Mouse (Mus musculus) left cerebral cortex, adult 8-10 months (tissue): ENCODE data around the gene Hspb9. TPM values are rescaled to one million over a fixed set of nuclear protein-coding genes. Genes with fewer than 3 reads are reported as not detected.

Experiments used
- DNase-seq, 2 experiments: peaks; one replicate each; pipeline ENCODE4 v3.0.0; 2022; ENCODE audit warnings: low spot score in 2 of 2
- total RNA-seq, 4 experiments: library from RNA; stranded (reverse); gene quantifications; 2 replicates each; pipeline ENCODE4 v1.2.4; 2022

The Hspb9 gene
- total RNA-seq, 4 experiments from 2014 or later: not detected

DNA sequence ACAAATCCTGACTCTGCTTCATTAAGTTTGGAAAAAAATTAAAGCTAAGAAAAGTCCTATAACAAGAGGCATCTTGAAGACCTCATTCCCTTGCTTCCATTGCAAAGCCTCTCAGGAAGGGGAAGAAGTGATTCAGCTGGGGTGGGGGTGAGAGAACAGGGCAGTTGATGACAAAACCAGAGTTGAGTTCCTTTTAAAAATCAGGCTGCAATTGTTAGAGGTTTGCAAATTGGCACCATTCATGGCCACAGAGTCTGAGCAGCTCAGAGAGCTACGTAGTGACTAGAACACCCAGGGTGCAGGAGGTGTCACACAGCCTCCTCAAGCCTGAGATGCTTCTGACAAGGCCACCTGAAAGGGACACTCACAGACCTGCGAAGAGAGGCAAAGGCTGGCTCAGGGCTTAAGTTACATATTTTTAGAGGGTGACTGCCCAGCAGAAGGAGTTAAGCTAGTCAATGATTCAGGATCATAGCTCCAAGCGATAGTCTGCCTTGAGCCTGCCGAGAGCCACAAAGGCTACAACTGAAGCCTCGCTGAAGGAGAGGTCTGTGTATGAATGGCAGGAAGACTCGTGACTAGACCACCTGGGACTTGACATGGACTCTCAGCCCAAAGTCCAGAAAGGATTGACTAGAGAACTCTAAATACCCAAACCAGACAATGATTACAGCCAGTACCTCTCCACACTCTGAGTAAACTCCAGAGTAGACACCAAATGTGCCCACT is 17.0 kb downstream of the Hspb9 start:
- DNase-seq: no peak

DNA sequence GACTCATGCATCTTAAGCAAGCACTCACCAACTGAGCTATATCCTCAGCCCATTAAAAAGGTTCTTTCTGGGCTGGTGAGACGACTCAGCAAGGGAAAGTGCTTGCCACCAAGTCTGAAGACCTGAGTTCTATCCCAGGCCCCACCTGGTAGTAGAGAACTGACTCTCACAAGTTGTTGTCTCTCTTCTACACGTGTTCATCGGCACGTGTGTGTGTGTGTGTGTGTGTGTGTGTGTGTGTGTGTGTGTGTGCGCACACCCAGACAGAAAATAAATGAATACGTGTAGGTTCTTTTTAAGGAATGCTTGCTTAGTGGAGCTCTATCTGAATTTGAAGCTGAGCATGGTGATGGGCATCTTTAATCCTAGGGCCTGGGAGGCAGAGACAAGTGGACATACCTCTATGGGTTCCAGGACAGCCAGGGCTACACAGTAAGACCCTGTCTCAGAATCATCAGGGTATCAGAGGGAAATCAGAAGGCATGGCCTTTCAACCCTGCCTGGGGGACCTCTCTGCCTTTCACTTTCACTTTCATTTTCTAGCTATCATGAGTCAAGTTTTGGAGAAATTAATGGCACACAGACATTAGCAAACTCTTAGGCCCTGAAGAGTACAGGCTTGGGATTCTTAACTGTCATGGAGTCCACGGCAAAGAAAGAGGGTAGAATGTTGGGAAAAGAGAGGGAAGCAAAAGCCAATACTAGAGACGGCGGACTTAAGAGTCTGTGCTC is 21.6 kb downstream of the Hspb9 start:
- DNase-seq: no peak

DNA sequence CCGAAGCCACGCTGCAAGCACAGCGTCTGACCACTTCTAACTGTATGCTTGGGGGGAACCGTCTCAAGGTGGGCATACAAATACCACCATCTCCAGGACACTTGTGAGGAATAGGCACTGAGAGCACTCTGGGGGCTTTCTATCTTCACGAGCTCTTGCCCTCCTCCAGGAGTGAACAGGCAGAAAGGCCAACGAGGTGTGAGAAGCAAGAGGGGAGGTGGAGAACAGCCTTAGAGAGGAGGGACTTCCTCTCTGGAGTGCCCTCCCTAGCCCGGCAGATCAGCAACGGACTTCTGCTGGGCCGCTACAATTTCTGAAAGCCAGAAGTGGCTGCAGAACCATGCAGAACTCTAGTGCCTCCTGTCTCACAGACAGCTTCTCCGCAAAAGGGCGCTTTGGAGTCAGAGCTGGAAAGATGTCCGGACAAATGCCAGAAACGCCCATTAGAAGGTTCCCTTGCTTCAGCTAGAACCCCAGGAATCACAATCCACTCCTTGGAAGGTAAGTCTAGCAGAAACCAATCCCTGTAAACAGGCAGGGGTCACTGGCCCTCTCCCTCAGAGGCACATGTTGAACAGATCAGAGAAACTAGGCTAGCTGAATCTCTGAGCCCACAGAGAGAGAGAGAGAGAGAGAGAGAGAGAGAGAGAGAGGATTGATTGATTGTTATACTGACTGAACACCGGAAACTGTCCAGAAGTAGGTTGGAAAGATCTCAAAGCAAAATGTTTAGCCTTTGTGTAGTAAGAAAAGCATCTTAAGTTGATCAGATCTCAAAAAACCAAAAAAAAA is 22.5 kb downstream of the Hspb9 start:
- DNase-seq: no peak

DNA sequence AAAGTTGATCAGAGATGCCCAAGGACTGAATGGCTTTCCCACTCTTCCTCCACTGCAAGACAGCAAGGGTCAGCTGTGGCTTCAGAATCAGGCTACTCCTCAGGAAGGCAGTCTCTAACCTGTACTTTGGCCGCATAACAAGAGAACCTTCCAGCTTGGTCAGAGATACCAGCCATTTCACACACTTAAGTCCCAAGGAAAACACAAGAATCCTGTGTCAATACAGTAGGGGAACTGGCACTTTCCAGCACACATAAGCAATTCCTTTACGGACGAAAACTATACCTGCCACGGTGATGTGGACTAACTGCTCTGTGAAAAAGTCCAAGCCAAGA is 23.1 kb downstream of the Hspb9 start:
- no peak for DNase-seq

DNA sequence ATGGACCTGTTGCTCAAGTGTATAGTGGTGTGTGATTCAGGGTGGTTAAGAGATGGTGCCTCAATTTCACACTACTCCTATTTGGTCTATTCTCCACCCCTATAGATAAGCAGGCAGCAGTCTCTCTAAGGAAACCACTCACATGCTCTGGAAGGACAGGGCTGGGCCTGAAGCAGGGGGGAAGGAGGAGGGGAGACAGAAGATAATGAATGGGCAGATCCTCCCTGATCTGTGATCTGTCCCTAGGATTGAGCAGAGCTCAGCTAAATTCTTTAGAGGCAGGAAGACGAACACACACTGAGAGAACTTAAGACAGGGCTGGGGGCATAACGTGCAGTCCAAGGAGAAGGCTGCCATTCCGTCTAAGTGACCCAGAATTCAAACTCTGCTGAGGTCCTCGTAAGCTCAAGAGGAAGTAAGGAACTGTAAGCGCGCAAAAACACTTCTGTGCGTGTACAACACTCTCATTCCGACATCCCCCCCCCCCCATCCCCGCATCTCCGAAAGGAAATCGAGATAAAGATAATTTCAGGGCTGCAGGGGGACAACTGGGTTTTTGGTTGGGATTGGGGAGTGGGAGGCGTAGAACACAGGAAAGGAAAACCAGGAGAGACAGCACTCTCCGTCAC is 23.6 kb downstream of the Hspb9 start:
- DNase-seq: no peak

DNA sequence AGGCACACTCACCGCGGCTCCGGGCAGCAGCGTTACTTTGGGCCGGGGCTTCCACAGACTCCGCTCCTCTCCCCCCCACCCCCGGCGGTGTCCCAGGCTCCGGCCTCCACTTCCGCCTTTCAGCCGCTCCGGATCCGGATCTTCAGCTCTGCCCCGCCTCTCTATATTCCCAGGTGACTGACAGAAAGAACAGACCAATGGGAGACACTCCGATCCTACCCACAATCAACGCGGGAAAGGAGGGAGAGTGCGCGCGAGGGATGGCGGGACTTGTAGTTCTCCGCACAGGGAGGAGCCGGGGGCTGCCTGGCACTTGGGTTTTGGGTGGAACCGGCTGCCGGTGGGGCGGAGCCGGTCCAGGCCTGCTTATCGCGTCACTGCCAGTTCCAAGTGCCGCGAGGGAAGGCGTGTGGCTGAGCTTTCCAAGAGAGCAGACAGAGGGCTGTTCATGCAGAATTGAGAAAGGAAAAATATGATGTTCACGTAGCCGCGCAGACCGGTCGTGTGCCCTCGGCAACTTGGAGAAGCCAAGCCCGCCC is 24.5 kb downstream of the Hspb9 start, which contains the start of gene Rab5c:
Gene Rab5c (minus strand): TSS at position 150 of the 539 bp plus-strand sequence.
- peak; percentile 95 to 99 for DNase-seq

DNA sequence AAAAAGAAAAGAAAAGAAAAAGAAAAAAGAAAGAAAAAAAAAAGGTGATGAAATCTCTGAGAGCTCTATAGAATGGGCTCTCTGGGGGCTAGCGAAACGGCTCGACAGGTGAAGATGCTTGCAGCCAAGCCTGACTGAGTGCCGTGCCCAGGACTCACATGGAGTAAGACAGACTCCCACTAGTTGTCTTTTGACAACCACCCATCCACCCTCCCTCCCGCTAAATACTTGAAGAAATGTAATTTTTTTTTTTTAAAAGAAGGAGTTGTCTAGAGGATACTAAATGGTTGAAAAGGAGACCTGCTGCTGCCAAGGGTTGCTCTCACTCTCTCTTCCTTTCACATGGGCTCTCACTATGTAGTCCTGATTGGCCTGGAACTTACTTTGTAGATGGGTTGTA is 25.1 kb downstream of the Hspb9 start:
- no peak for DNase-seq

DNA sequence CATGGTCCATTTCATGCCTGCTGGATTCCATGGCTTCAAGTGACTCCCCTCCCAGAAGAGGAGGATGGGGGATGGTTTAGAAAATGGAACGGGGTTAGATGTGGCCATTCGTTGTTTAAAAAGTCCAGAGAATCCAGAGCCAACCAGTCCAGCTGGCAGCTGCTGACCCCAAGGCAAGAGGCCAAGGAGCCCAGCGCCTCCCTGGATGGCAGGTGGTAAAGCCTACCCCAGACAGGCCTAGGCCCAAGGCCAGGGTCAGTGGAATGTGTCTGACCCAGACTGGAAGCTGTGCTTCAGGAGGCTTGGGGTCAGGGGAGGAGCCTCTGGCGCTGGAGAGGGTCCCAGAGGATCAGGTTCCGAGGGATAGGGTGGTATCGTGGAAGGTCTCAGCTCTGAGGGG is 27.7 kb downstream of the Hspb9 start:
- no peak for DNase-seq

DNA sequence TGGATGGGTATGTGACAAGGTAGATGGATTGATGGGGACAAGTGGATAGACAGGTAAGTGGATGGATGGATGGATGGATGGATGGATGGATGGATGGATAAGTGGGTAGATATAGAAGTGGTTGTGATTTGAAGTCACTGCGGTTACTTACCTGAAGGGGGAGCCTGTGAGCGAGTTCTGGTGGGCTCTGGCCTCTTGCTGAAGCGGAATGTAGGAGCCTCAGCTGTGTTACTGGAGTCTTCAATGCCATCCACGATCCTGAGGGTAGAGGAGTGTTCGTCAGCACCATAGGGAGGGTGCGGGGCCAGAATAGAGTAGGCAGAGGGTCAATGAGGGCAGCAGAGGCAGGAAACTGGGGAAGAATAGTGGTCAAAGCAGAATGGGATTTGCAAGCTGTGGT is 31.4 kb downstream of the Hspb9 start:
- no peak for DNase-seq

DNA sequence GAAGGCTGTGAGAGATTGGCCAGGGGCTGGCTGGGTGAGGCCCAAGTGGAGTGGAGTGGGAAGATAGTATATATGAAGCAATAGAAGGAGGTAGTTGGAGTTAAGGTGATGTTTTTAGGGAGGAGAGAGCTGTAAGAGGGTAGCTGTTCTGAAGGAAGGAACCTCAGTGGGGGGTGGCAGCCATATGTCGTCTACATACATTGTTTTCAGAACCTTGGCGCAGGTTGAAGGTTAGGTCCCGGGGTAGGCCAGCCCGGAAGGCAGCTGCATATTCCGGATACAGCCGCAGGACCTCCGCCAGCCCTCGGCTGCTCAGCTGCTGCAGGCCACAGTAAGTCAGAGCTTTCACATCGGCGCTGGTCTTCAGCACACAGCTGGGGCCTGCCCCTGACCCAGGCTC is 32.9 kb downstream of the Hspb9 start:
- DNase-seq: no peak

DNA sequence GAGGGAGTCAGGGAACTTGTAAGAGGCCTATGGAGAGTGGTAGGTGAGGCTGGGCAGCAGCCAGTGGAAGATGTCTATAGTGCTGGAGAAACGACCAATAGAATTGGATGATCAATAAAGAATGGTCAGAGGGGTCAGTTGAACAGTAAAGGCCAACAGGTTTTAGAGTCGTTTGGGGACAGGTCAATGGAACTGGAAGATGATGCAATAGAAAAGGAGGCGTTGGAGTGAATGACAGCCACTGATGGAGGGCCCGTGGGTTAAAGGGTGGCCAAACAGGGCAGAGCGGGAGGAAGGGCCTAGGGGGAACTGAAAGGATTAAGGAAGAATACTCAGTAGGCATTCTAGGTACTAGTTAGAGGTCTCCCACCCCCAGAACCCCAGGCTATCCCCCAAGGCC is 33.5 kb downstream of the Hspb9 start:
- DNase-seq: no peak

DNA sequence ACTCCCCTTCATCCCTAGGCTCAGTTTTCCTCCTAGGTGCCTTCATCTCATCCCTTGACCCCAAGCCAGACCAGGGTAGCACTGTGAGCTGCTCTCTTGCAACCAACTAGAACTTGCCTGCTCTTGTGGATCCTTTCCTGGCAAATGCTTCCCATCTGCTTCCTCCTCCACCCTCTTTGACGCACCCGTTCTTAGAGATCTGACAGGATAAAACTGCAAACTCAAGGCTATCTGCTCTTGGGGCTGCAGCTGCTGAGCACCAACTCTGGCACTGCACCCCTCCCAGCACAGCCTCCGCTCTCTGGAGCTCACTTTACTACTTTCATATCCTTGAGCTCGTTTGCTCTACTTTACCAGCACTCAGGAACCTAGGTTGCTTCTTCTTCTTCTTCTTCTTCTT is 35.0 kb downstream of the Hspb9 start:
- no peak for DNase-seq

DNA sequence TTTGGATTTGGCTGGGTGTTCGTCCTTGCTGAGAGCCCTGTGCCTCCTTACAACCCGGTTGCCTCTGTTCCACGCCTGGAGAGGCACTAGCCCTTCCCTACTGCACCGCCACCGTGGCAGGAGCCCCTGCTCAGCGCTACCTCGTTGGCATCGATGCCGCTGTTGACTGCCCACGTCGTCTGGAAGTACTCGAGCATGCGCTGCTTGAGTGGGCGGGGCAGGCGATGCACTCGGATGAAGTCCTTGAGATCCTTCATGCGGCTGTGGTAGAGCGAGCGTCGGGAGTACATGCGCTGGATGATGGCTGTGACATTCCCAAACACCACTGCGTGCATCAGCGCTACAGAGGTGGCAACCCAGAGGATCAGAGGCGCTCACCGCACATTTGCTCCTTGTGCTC is 35.8 kb downstream of the Hspb9 start:
- DNase-seq: peak in 1 of 2 experiments; percentile 77

DNA sequence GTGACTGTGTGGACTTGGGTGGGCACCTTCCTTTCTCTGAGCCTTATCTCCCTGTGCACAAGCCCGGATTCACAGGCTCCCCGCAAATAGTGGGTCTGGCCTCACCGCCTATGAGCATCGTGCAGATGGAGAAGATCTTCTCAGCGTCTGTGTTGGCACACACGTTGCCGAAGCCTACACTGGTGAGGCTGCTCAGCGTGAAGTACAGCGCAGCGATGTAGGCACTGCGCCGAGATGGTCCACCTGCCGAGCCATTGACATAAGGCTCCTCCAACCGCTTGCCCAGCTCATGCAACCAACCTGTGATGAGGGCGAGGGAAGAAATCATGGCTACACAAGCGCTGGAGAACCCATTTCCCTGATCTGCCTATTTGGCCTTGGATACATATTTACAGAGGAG is 36.5 kb downstream of the Hspb9 start:
- DNase-seq: peak in 1 of 2 experiments; percentile 70

DNA sequence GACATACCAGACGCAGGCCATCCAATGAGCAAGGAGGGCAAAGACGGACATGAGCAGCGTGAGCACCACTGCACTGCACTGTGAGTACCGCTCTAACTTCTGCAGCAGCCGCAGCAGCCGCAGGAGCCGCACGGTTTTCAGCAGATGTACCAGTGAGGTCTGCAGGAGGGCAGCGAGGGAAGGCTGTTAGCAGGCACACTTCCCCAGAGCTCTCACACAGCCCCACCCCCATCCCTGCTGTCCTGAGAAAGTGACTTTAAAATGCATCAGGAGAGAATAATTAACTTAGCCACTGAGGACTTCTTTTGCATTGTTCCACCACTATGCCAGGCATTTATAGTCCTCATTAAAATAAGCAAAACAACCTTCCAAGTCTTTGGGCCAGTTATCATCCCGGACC is 38.6 kb downstream of the Hspb9 start:
- DNase-seq: no peak

DNA sequence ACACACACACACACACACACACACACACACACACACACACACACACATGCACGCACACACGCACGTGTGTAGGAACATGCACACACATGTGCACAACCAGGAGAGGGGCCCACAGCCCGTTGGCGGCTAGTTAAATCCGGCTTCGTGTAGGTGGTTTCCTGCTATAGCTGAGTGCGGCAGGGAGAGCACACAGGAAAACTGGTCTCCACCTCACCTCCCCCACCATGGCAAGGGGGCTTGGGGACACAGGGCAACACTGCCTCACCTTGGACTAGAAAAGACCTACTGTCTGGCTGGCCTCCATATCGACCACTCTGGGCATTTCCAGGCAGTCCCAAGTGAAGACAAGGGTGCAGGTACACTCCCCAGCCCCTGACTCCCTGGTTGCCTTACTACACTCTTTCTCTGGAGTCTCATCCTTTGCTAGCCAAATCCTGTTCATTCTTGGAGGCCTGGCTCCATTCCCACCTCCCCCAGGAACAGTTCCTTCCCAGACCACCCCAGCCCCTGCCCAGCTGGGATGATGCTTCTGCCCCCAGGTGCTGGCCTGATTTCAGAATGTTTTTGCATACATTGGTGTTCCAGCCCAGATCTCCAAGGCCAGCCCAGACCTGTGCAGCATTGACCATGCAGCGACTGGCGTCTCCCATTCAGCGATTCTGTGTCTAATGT is 40.5 kb downstream of the Hspb9 start:
- peak in 1 of 2 experiments; percentile 83 for DNase-seq

DNA sequence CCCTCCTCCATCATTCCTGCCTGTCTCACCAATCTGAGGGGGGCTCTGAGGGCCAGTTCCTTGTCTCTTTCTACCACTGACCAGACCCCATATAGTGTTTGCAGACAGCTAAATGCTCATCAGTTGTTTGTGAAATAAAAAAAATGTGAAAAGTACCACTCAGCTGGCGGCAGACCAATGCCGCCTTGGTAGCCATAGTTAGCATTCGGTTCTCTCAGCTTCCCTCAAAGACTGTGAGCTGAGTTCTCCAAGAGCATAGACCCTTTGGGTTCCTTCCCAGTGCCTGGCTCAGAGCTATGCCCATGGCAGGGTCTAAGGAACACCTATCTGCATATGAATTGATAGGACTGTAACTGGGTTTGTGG is 41.0 kb downstream of the Hspb9 start:
- peak in 1 of 2 experiments; percentile 63 for DNase-seq

DNA sequence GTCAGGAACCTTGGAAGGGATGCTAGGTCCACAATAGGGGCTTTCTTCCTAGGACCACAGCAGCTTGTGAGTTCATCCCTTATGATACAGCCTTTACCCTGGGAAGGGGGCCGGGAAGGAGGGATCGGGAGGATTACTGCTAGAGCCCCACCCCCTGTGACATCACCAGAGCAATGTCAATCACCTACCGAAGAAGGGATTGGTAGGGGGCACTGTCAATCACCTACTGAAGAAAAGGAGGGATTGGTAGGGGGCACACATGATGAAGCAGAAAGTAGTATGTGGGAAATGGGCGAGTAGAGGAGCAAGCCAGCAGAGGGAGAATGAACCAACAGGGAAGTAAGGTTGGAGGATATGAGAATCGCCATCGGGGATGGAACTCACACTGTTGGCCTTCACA is 42.8 kb downstream of the Hspb9 start:
- DNase-seq: no peak

DNA sequence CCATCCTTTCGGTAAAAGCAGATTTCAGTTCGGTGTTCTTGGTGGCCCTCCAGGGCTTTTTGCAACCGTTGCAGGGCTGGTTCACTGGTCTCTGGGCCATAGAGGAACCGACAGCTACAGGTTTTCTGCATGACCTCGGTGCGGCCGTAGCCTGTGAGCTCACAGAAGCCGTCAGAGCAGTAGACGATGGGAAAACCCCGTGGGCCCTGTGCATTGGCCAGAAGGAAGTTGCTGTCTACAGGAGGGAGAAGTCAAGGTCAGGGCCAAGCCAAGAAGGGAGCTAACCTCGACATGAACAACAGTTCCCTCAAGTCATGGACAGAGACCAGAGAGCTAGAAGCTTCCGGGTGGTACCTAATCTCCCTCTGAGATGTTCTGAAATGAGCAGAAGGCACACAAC is 43.9 kb downstream of the Hspb9 start:
- DNase-seq: no peak

DNA sequence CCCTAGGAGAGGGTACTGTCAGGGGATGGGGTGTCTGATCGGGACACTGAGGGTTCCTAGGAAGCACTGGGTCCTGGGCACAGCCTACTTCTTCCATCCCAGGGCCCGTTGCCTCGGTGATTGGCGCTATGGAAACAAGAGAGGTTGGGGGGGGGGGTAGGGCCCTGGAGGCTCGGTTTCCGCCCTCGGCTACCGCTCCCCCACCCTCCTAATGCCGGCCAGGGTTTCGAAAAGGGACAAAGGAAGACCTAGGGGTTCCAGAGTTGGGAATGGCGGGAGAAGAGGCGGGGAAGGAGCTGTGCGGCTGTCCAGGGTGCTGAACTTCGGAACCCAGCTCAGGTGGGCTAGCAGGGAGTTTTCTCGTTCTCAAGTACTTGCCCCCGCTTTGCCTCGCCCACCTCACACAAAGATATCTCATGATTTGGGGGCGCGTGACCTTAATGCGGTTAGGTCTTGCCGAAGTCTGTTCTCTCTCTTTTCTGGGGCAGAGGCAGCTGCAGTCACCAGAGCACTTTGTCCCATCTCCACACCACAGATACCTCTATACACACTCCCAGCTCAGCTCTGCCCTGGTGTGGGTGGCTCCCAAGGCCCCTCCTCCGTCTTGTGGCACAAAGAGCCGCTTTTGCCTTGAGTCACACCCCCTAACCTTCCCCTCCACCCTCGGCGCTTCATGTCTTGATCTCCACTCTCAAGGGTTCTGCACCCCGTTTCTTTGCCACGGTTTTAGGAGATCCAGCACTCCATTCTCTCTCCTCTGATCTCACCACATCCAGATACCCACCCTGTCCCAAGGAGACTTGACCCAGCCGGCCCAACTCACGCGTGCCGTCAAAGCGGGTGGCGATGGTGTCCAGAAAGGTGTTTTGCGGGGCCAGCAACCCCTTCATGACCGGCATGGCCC is 45.3 kb downstream of the Hspb9 start:
- DNase-seq: no peak
